Mouse (Mus musculus): ENCODE results near the gene Gm11444.

Gm11444 gene

GRCm38 (mm10) chr11:85850233-85850632 lies at the start of gene Gm11444:
Gene Gm11444 (minus strand): TSS chr11:85850333.
- no peak for TF ChIP-seq POU5F1 (IDR thresholded peaks at IDR 0.05; ENCODE audit: borderline replicate concordance, low read length)
- TF ChIP-seq CTCF (conservative IDR thresholded peaks at IDR 0.05; ENCODE audit: low read length), result no peak
- no peak for TF ChIP-seq NANOG (IDR thresholded peaks at IDR 0.05; ENCODE audit: borderline replicate concordance, low read length)
- H3K4me3 ChIP-seq (replicated peaks; ENCODE audit: low read length), result no peak within 1 kb of the TSS
- H3K36me3 ChIP-seq (ENCODE audit: insufficient read depth, low read length), result no peaks in the 10 kb centered on the region
- no peaks in the 10 kb centered on the region for H3K9me3 ChIP-seq (ENCODE audit: low read length)
- H3K4me1 ChIP-seq (replicated peaks; ENCODE audit: low read depth, low read length), result peaks cover 19% of the 10 kb centered on the region
- H3K27me3 ChIP-seq (ENCODE audit: insufficient read depth, low read length), result peaks cover 41% of the 10 kb centered on the region

GRCm38 (mm10) chr11:85896335-85896985 lies 46.3 kb upstream of the Gm11444 start:
- H3K4me1 ChIP-seq (replicated peaks; ENCODE audit: low read depth, low read length), result peaks cover 48% of the 10 kb centered on the region
- TF ChIP-seq CTCF (conservative IDR thresholded peaks at IDR 0.05; ENCODE audit: low read length) (no peak), POU5F1 (IDR thresholded peaks at IDR 0.05; ENCODE audit: borderline replicate concordance, low read length) (no peak), NANOG (IDR thresholded peaks at IDR 0.05; ENCODE audit: borderline replicate concordance, low read length) (no peak)

GRCm38 (mm10) chr11:85894731-85895545 lies 44.8 kb upstream of the Gm11444 start:
- Histone ChIP-seq H3K27me3 (ENCODE audit: insufficient read depth, low read length) (peaks cover 94% of the 10 kb centered on the region), H3K4me3 (replicated peaks; ENCODE audit: low read length) (peak overlapping the region; percentile 54), H3K4me1 (replicated peaks; ENCODE audit: low read depth, low read length) (peaks cover 47% of the 10 kb centered on the region), H3K9me3 (ENCODE audit: low read length) (no peaks in the 10 kb centered on the region), H3K36me3 (ENCODE audit: insufficient read depth, low read length) (no peaks in the 10 kb centered on the region)
- no peak for TF ChIP-seq POU5F1 (IDR thresholded peaks at IDR 0.05; ENCODE audit: borderline replicate concordance, low read length)
- no peak for TF ChIP-seq CTCF (conservative IDR thresholded peaks at IDR 0.05; ENCODE audit: low read length)
- no peak for TF ChIP-seq NANOG (IDR thresholded peaks at IDR 0.05; ENCODE audit: borderline replicate concordance, low read length)

More at GRCm38 (mm10) chr11:85896335-85896985, 46.3 kb upstream of the Gm11444 start:
- H3K27me3 ChIP-seq (ENCODE audit: insufficient read depth, low read length), result peaks cover 91% of the 10 kb centered on the region
- no peak overlapping the region for H3K4me3 ChIP-seq (replicated peaks; ENCODE audit: low read length)
- no peaks in the 10 kb centered on the region for H3K36me3 ChIP-seq (ENCODE audit: insufficient read depth, low read length)
- no peaks in the 10 kb centered on the region for H3K9me3 ChIP-seq (ENCODE audit: low read length)

GRCm38 (mm10) chr11:85894136-85894530 lies 44.0 kb upstream of the Gm11444 start:
- H3K36me3 ChIP-seq (ENCODE audit: insufficient read depth, low read length), result no peaks in the 10 kb centered on the region
- H3K4me1 ChIP-seq (replicated peaks; ENCODE audit: low read depth, low read length), result peaks cover 49% of the 10 kb centered on the region
- TF ChIP-seq CTCF (conservative IDR thresholded peaks at IDR 0.05; ENCODE audit: low read length), result no peak
- TF ChIP-seq NANOG (IDR thresholded peaks at IDR 0.05; ENCODE audit: borderline replicate concordance, low read length), result no peak
- TF ChIP-seq POU5F1 (IDR thresholded peaks at IDR 0.05; ENCODE audit: borderline replicate concordance, low read length), result no peak
- no peaks in the 10 kb centered on the region for H3K9me3 ChIP-seq (ENCODE audit: low read length)
- H3K4me3 ChIP-seq (replicated peaks; ENCODE audit: low read length), result no peak overlapping the region
- peaks cover 98% of the 10 kb centered on the region for H3K27me3 ChIP-seq (ENCODE audit: insufficient read depth, low read length)

DNA sequence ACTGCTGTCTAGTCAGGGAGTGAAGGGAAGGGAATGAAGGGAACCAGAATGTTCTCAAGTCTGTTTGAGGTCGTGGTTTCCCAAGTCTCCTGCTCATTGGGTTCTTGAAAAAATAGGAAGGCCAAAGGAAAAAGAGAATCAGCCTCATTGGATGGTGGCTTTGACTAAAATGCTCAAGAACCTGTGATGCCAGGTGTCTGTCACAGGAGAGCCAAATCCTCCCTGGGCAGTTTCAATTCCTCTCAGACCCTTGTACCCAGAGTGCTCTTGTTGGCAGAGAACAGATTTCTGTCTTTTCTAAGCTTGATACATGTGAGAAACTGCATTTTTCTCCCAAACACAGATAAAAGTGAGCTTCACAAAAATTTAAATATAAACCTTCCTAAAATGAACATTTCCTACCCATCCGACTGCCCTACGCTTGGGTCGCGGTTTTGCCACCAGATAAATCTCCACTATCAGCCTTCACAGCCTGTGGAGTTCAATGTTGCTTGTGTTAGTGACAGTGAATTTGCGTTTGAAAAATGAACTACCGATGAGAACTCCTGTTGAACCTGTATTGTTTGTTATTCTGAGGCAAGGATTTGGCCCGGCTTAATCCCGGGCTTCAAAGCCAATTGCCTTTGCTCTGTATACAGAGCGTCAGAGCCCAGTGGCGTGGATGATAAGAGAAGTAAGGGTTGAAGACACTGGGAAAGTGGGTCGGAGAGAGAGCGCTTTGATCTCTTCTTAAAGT lies 43.4 kb upstream of the Gm11444 start:
- Histone ChIP-seq H3K27me3 (ENCODE audit: insufficient read depth, low read length) (peaks cover 99% of the 10 kb centered on the region), H3K9me3 (ENCODE audit: low read length) (no peaks in the 10 kb centered on the region), H3K4me1 (replicated peaks; ENCODE audit: low read depth, low read length) (peaks cover 53% of the 10 kb centered on the region), H3K36me3 (ENCODE audit: insufficient read depth, low read length) (no peaks in the 10 kb centered on the region), H3K4me3 (replicated peaks; ENCODE audit: low read length) (no peak overlapping the region)
- TF ChIP-seq CTCF (conservative IDR thresholded peaks at IDR 0.05; ENCODE audit: low read length), result no peak
- no peak for TF ChIP-seq POU5F1 (IDR thresholded peaks at IDR 0.05; ENCODE audit: borderline replicate concordance, low read length)
- no peak for TF ChIP-seq NANOG (IDR thresholded peaks at IDR 0.05; ENCODE audit: borderline replicate concordance, low read length)

DNA sequence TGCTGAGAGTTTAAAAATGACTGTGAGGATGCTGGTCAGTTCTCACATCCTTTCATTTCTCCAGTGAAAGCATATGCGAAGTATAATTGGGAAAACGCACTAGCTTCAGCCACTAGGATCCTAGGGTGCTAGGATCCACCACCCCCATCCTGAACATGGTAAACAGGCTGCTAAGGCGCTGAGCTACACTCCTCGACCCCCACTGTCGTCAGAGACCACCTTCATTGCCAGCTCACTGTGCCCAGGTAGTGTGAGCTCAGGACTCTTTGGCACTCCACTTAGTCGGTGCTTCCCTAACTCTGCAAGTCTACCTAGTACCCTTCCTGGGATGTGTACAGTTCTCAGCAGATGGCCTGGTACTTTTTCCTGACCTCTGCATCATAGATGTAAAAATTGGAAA lies 42.6 kb upstream of the Gm11444 start:
- H3K36me3 ChIP-seq (ENCODE audit: insufficient read depth, low read length), result no peaks in the 10 kb centered on the region
- TF ChIP-seq NANOG (IDR thresholded peaks at IDR 0.05; ENCODE audit: borderline replicate concordance, low read length) (no peak), POU5F1 (IDR thresholded peaks at IDR 0.05; ENCODE audit: borderline replicate concordance, low read length) (no peak), CTCF (conservative IDR thresholded peaks at IDR 0.05; ENCODE audit: low read length) (no peak)
- H3K9me3 ChIP-seq (ENCODE audit: low read length), result no peaks in the 10 kb centered on the region
- H3K4me3 ChIP-seq (replicated peaks; ENCODE audit: low read length), result no peak overlapping the region
- peaks cover 98% of the 10 kb centered on the region for H3K27me3 ChIP-seq (ENCODE audit: insufficient read depth, low read length)
- peaks cover 58% of the 10 kb centered on the region for H3K4me1 ChIP-seq (replicated peaks; ENCODE audit: low read depth, low read length)

DNA sequence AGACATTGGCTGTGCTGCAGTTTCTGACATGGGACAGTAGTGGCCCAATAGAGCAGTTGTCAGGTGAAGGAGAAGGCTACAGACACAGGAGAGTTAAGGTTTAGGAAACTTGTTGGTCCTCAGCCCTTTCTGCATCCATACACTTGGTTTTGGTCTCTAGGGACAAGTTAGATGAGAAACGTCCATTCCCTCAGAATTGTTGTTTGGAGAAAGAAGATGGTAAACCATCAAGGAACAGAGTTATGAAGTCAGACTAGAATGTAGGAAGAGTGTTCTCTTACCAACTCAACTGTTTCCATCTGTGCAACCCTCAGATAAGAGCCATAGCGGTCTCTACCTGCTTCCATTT lies 41.5 kb upstream of the Gm11444 start:
- TF ChIP-seq POU5F1 (IDR thresholded peaks at IDR 0.05; ENCODE audit: borderline replicate concordance, low read length), result no peak
- TF ChIP-seq NANOG (IDR thresholded peaks at IDR 0.05; ENCODE audit: borderline replicate concordance, low read length), result no peak
- no peak for TF ChIP-seq CTCF (conservative IDR thresholded peaks at IDR 0.05; ENCODE audit: low read length)
- Histone ChIP-seq H3K36me3 (ENCODE audit: insufficient read depth, low read length) (no peaks in the 10 kb centered on the region), H3K27me3 (ENCODE audit: insufficient read depth, low read length) (peaks cover 94% of the 10 kb centered on the region), H3K4me3 (replicated peaks; ENCODE audit: low read length) (no peak overlapping the region), H3K4me1 (replicated peaks; ENCODE audit: low read depth, low read length) (peaks cover 56% of the 10 kb centered on the region), H3K9me3 (ENCODE audit: low read length) (no peaks in the 10 kb centered on the region)
